Mouse (Mus musculus) ES-Bruce4 (cell line): ENCODE results near the gene Ganc. TPM values are rescaled to one million over a fixed set of nuclear protein-coding genes. Genes with fewer than 3 reads are reported as not detected.

Experiments used
- H3K27ac ChIP-seq: 2 replicates; pipeline ENCODE4 v1.5.1; 2012; ENCODE audit warnings: low read length, inconsistent platforms; ENCODE audit not compliant: insufficient read depth
- H3K27me3 ChIP-seq: 2 replicates; pipeline ENCODE4 v1.6.1; 2012; ENCODE audit warnings: mild to moderate bottlenecking, low read length, inconsistent platforms; ENCODE audit not compliant: control insufficient read depth, poor library complexity, insufficient read depth, severe bottlenecking
- H3K36me3 ChIP-seq: 2 replicates; pipeline ENCODE4 v1.6.1; 2012; ENCODE audit warnings: inconsistent platforms, mild to moderate bottlenecking, low read length, moderate library complexity; ENCODE audit not compliant: control insufficient read depth, poor library complexity, insufficient read depth, severe bottlenecking
- H3K4me1 ChIP-seq: one replicate; pipeline ENCODE4 v1.8.1; 2011; ENCODE audit warnings: low read length; ENCODE audit not compliant: control insufficient read depth, insufficient read depth
- H3K4me3 ChIP-seq: 2 replicates; pipeline ENCODE4 v1.5.1; 2011; ENCODE audit warnings: low read depth, mild to moderate bottlenecking, low read length
- H3K9ac ChIP-seq: 2 replicates; pipeline ENCODE4 v1.6.1; 2012; ENCODE audit warnings: low read depth, mild to moderate bottlenecking, inconsistent platforms; ENCODE audit not compliant: poor library complexity, severe bottlenecking
- H3K9me3 ChIP-seq: replicated peaks from 2 replicates; pipeline ENCODE4 v1.6.1; 2012; ENCODE audit warnings: mild to moderate bottlenecking, low read length, inconsistent platforms; ENCODE audit not compliant: control insufficient read depth, poor library complexity, insufficient read depth, severe bottlenecking
- CTCF ChIP-seq: IDR thresholded peaks from one replicate; pipeline ENCODE4 v1.8.1; 2011; ENCODE audit warnings: low read depth, low read length
- EP300 ChIP-seq: IDR thresholded peaks from 2 replicates; pipeline ENCODE4 v1.6.1; 2011; ENCODE audit warnings: low read depth, low read length; ENCODE audit not compliant: insufficient read depth
- POLR2A ChIP-seq: IDR thresholded peaks from one replicate; pipeline ENCODE4 v1.8.1; 2011; ENCODE audit warnings: low read length; ENCODE audit not compliant: insufficient read depth
- polyA plus RNA-seq: library from polyadenylated mRNA; stranded (reverse); fragments of >200 nt; gene quantifications from 2 replicates; pipeline ENCODE4 v1.2.4, GENCODE M21; 2011; ENCODE audit warnings: low read depth; ENCODE audit not compliant: missing spikeins, insufficient read depth, insufficient read length

Ganc gene
- polyA plus RNA-seq, 1 experiment: 9.6 TPM

- Histone ChIP-seq H3K36me3 (no peaks in the 10 kb centered on the region), H3K27me3 (no peaks in the 10 kb centered on the region), H3K4me1 (no peaks in the 10 kb centered on the region), H3K4me3 (no peak overlapping the region), H3K27ac (no peak overlapping the region), H3K9me3 (no peaks in the 10 kb centered on the region), H3K9ac (no peak overlapping the region)
- TF ChIP-seq CTCF: no peak
- TF ChIP-seq POLR2A: no peak
- no peak for TF ChIP-seq EP300
Measured at GRCm38 (mm10) chr2:120465397-120465785, 61.7 kb downstream of the Ganc start.

DNA sequence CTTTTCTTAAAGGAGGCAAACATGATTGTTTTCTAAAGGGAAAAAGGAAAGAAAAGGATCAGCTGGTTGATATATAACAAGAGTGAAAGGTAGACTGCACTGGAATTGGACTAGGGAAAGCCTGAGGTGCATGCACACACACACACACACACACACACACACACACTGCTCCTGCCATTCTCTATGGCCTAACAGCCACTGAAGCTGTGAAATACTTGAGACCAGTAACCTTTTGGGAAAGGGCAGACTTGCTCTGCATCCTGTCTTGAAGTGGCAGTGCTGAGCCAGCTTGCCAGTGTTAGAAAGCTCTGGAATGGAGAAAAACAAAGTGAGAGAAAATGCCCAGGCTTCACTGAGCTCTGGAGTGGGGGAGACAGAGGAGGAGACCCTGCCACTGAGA, 64.3 kb downstream of the Ganc start:
- no peak for TF ChIP-seq POLR2A
- no peak for TF ChIP-seq CTCF
- no peak for TF ChIP-seq EP300
- H3K4me3 ChIP-seq: no peak overlapping the region
- H3K9ac ChIP-seq: no peak overlapping the region
- H3K27me3 ChIP-seq: no peaks in the 10 kb centered on the region
- no peaks in the 10 kb centered on the region for H3K36me3 ChIP-seq
- no peaks in the 10 kb centered on the region for H3K4me1 ChIP-seq
- H3K9me3 ChIP-seq: no peaks in the 10 kb centered on the region
- no peak overlapping the region for H3K27ac ChIP-seq

DNA sequence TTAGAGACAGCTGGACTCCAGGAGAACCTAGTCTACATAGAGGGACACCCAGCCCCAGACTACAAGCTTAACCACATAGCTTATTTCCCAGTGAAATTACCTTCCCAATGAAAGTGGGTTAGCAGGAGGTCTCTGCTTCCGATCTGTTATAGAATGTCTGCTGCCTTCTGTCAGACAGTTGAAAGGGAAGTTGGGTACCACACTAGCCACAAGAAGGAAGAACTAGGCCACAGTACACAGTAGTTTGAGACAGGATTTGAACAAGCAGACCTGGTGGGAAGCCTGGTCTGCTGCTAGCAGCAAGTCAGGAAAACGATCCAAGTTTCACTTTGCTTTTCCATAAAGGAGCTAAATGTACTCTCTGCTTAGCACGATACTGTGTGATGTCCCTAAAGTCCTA, 65.5 kb downstream of the Ganc start:
- Histone ChIP-seq H3K4me3 (no peak overlapping the region), H3K36me3 (no peaks in the 10 kb centered on the region), H3K27ac (no peak overlapping the region), H3K9ac (no peak overlapping the region), H3K27me3 (no peaks in the 10 kb centered on the region), H3K9me3 (no peaks in the 10 kb centered on the region), H3K4me1 (no peaks in the 10 kb centered on the region)
- no peak for TF ChIP-seq CTCF
- TF ChIP-seq POLR2A: no peak
- no peak for TF ChIP-seq EP300

- Histone ChIP-seq H3K9me3 (no peaks in the 10 kb centered on the region), H3K9ac (no peak overlapping the region), H3K4me3 (no peak overlapping the region), H3K27me3 (no peaks in the 10 kb centered on the region), H3K27ac (no peak overlapping the region), H3K4me1 (no peaks in the 10 kb centered on the region), H3K36me3 (no peaks in the 10 kb centered on the region)
- TF ChIP-seq CTCF (no peak), EP300 (no peak), POLR2A (no peak)
Measured at GRCm38 (mm10) chr2:120469715-120470114, 66.0 kb downstream of the Ganc start.

- Histone ChIP-seq H3K9me3 (no peaks in the 10 kb centered on the region), H3K4me1 (no peaks in the 10 kb centered on the region), H3K36me3 (no peaks in the 10 kb centered on the region), H3K27me3 (no peaks in the 10 kb centered on the region), H3K4me3 (no peak overlapping the region), H3K9ac (no peak overlapping the region), H3K27ac (no peak overlapping the region)
- no peak for TF ChIP-seq EP300
- no peak for TF ChIP-seq POLR2A
- no peak for TF ChIP-seq CTCF
Measured at GRCm38 (mm10) chr2:120470856-120471255, 67.2 kb downstream of the Ganc start.

- Histone ChIP-seq H3K27ac (no peak overlapping the region), H3K9ac (no peak overlapping the region)
Measured at GRCm38 (mm10) chr2:120476277-120477087, 72.8 kb downstream of the Ganc start.

More at GRCm38 (mm10) chr2:120476277-120477087, 72.8 kb downstream of the Ganc start:
- TF ChIP-seq POLR2A (no peak), CTCF (no peak), EP300 (no peak)
- no peaks in the 10 kb centered on the region for H3K36me3 ChIP-seq
- no peaks in the 10 kb centered on the region for H3K9me3 ChIP-seq
- H3K27me3 ChIP-seq: no peaks in the 10 kb centered on the region
- H3K4me1 ChIP-seq: no peaks in the 10 kb centered on the region
- no peak overlapping the region for H3K4me3 ChIP-seq
